Mouse (Mus musculus) neural tube, embryonic 11.5 days (tissue): ENCODE data around the gene Scamp1. TPM values are rescaled to one million over a fixed set of nuclear protein-coding genes. Genes with fewer than 3 reads are reported as not detected.

Experiments used
- ATAC-seq: fragments of 200-750 bp; cut with Nextera tagmentation; 2 replicates; pipeline ENCODE4 v1.8.0; 2017; ENCODE audit warnings: moderate number of reproducible peaks, mild to moderate bottlenecking, moderate TSS enrichment, moderate library complexity; ENCODE audit not compliant: insufficient read depth, low FRiP score, low TSS enrichment
- DNase-seq: peaks from one replicate; pipeline ENCODE4 v3.0.0-alpha.2; 2015; ENCODE audit warnings: low spot score
- H3K27ac ChIP-seq: fragments of 300-500 bp; sonication (generic); 2 replicates; pipeline ENCODE4 v1.5.1; 2014; ENCODE audit warnings: low read depth, mild to moderate bottlenecking, low read length
- H3K27me3 ChIP-seq: fragments of 300-500 bp; sonication (generic); 2 replicates; pipeline ENCODE4 v1.6.1; 2014; ENCODE audit warnings: mild to moderate bottlenecking, low read length, mixed read lengths; ENCODE audit not compliant: control insufficient read depth, insufficient read depth
- H3K36me3 ChIP-seq: fragments of 300-500 bp; sonication (generic); 2 replicates; pipeline ENCODE4 v1.6.1; 2014; ENCODE audit warnings: mild to moderate bottlenecking, low read length, moderate library complexity, mixed read lengths; ENCODE audit not compliant: control insufficient read depth, insufficient read depth
- H3K4me1 ChIP-seq: fragments of 300-500 bp; sonication (generic); 2 replicates; pipeline ENCODE4 v1.6.1; 2014; ENCODE audit warnings: low read length, mixed read lengths; ENCODE audit not compliant: control insufficient read depth, insufficient read depth
- H3K4me2 ChIP-seq: fragments of 300-500 bp; sonication (generic); 2 replicates; pipeline ENCODE4 v1.6.1; 2014; ENCODE audit warnings: low read depth, mild to moderate bottlenecking, moderate library complexity
- H3K4me3 ChIP-seq: fragments of 300-500 bp; sonication (generic); 2 replicates; pipeline ENCODE4 v1.5.1; 2014; ENCODE audit warnings: low read depth, low read length
- H3K9ac ChIP-seq: fragments of 300-500 bp; sonication (generic); 2 replicates; pipeline ENCODE4 v1.6.1; 2014; ENCODE audit warnings: mild to moderate bottlenecking, low read length
- H3K9me3 ChIP-seq: fragments of 300-500 bp; sonication (generic); 2 replicates; pipeline ENCODE4 v1.6.1; 2016; ENCODE audit warnings: low read length; ENCODE audit not compliant: control insufficient read depth
- WGBS: fragments of 180-500 bp; shearing (Covaris S2); extraction: QIAGEN DNeasy Blood & Tissue Kit; methylation state at CpG from one replicate; pipeline ENCODE4 v1.1.7; 2014; 5-methylcytosine and 5-hydroxymethylcytosine counted together
- polyA plus RNA-seq: library from polyadenylated mRNA; unstranded; fragments of >200 nt; fragmentation: Nextera tagmentation; extraction: Ambion mirVana; gene quantifications from 2 replicates; pipeline ENCODE4 v1.2.1, GENCODE M21; 2014

Gene Scamp1
- polyA plus RNA-seq, 1 experiment from 2014 or later: 46.4 TPM

- DNase-seq (peak; percentile 43), ATAC-seq (peak; percentile 45; the same call in 1 of the 2 replicates)
- H3K4me3 ChIP-seq: peak overlapping the region; percentile 39
- peaks cover 6% of the 10 kb centered on the region; the same call in 1 of the 2 replicates for H3K4me1 ChIP-seq
- H3K9ac ChIP-seq: peak overlapping the region; percentile 35
- H3K9me3 ChIP-seq: no peaks in the 10 kb centered on the region
- 0 out of 2 replicates have a peak, but pooled peaks cover 2% of the 10 kb centered on the region for H3K27me3 ChIP-seq
- H3K4me2 ChIP-seq: peak overlapping the region; percentile 89
- H3K27ac ChIP-seq: no peak overlapping the region
- H3K36me3 ChIP-seq: no peaks in the 10 kb centered on the region
- 5% methylated on average over 55 of the region's 55 CpGs for WGBS
Observed at GRCm38 (mm10) chr13:94173633-94174576, 111.8 kb downstream of the Scamp1 start.

GRCm38 (mm10) chr13:94172533-94173310, 112.9 kb downstream of the Scamp1 start:
- no peak overlapping the region for H3K27ac ChIP-seq
- 0 out of 2 replicates have a peak, but pooled peaks cover 2% of the 10 kb centered on the region for H3K27me3 ChIP-seq
- H3K36me3 ChIP-seq: no peaks in the 10 kb centered on the region
- 69% methylated on average over 15 of the region's 15 CpGs for WGBS
- H3K9me3 ChIP-seq: no peaks in the 10 kb centered on the region
- no peak for ATAC-seq
- DNase-seq: no peak
- no peak overlapping the region for H3K9ac ChIP-seq
- H3K4me2 ChIP-seq: no peak overlapping the region
- no peak overlapping the region for H3K4me3 ChIP-seq
- H3K4me1 ChIP-seq: peaks cover 6% of the 10 kb centered on the region; the same call in 1 of the 2 replicates

DNA sequence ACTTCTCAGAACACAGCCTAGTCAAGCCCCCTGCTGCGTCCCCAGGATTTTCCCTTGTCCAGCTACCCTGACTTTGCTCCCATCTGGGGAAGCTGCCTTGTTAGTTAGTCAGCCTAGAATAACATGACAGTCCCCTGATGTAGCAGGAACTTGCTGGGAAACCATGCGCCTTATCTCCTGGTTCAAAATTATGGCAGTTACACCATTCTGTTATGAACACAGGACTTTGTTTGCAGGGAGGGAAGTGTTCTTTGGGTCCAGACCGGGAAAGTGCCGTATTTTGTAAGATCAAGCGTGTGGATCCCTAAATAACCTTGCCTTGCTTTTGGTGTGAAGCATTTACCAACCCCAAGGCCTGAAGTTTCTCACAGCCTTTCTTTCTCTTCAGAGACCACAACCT, 114.0 kb downstream of the Scamp1 start:
- no peak overlapping the region for H3K9ac ChIP-seq
- no peak overlapping the region for H3K4me2 ChIP-seq
- ATAC-seq (no peak), DNase-seq (no peak)
- no peaks in the 10 kb centered on the region for H3K36me3 ChIP-seq
- WGBS: 32% methylated on average over 5 of the region's 5 CpGs
- 0 out of 2 replicates have a peak, but pooled peaks cover 2% of the 10 kb centered on the region for H3K27me3 ChIP-seq
- H3K4me3 ChIP-seq: no peak overlapping the region
- peaks cover 6% of the 10 kb centered on the region; the same call in 1 of the 2 replicates for H3K4me1 ChIP-seq
- H3K9me3 ChIP-seq: no peaks in the 10 kb centered on the region
- H3K27ac ChIP-seq: no peak overlapping the region

DNA sequence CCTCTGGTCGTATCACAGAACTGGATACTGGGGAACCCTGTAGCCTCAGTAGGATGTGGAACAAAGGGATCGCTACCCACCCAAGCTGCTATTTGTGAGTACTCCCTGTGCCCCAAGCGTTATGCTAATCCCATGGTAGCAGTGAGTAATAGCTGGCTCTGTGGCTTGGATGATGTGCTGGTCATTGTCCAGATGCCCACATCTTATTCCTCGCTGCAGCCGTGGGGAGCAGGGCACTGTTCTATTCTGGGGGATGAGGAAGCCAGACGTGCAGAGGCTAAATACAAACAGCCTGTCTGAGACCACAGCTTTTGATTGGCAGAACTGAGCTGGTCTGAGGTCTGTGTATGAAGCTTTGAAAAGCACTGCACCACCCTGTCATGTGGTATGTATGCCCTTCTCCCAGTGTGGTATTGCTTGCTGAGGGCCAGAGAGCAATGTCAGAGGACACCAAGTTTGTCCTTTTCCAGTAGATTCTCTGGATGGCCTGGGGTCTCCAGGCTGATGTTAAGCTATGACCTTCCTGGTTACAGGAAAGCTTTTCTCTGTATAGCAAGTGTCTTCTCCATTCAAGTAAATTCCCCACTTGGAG, 116.2 kb downstream of the Scamp1 start:
- no peak overlapping the region for H3K9ac ChIP-seq
- no peak overlapping the region for H3K4me3 ChIP-seq
- no peak for ATAC-seq
- H3K4me2 ChIP-seq: no peak overlapping the region
- H3K36me3 ChIP-seq: no peaks in the 10 kb centered on the region
- H3K9me3 ChIP-seq: no peaks in the 10 kb centered on the region
- 69% methylated on average over 6 of the region's 6 CpGs for WGBS
- H3K4me1 ChIP-seq: peaks cover 4% of the 10 kb centered on the region; the same call in 1 of the 2 replicates
- H3K27ac ChIP-seq: no peak overlapping the region
- H3K27me3 ChIP-seq: 0 out of 2 replicates have a peak, but pooled peaks cover 2% of the 10 kb centered on the region
- no peak for DNase-seq

GRCm38 (mm10) chr13:94168319-94168718, 117.3 kb downstream of the Scamp1 start:
- Histone ChIP-seq H3K27ac (no peak overlapping the region), H3K4me1 (no peaks in the 10 kb centered on the region; the same call in 1 of the 2 replicates), H3K9me3 (no peaks in the 10 kb centered on the region), H3K27me3 (0 out of 2 replicates have a peak, but pooled peaks cover 2% of the 10 kb centered on the region), H3K4me3 (no peak overlapping the region), H3K36me3 (no peaks in the 10 kb centered on the region), H3K4me2 (no peak overlapping the region), H3K9ac (no peak overlapping the region)
- DNase-seq (no peak), ATAC-seq (no peak)
- 63% methylated on average over 5 of the region's 5 CpGs for WGBS

- 87% methylated on average over 6 of the region's 6 CpGs for WGBS
- Histone ChIP-seq H3K36me3 (no peaks in the 10 kb centered on the region), H3K27me3 (no peaks in the 10 kb centered on the region), H3K9ac (no peak overlapping the region), H3K9me3 (no peaks in the 10 kb centered on the region), H3K4me3 (no peak overlapping the region), H3K27ac (no peak overlapping the region), H3K4me1 (no peaks in the 10 kb centered on the region), H3K4me2 (no peak overlapping the region)
- DNase-seq: no peak
- ATAC-seq: no peak
Observed at GRCm38 (mm10) chr13:94164501-94164900, 121.2 kb downstream of the Scamp1 start.

GRCm38 (mm10) chr13:94159478-94160220, 126.0 kb downstream of the Scamp1 start:
- no peak overlapping the region for H3K27ac ChIP-seq
- H3K9me3 ChIP-seq: no peaks in the 10 kb centered on the region
- no peak overlapping the region for H3K4me2 ChIP-seq
- no peak overlapping the region for H3K9ac ChIP-seq
- H3K27me3 ChIP-seq: no peaks in the 10 kb centered on the region
- H3K4me1 ChIP-seq: no peaks in the 10 kb centered on the region; the same call in 1 of the 2 replicates
- 86% methylated on average over 7 of the region's 7 CpGs for WGBS
- DNase-seq (no peak), ATAC-seq (no peak)
- H3K4me3 ChIP-seq: no peak overlapping the region
- no peaks in the 10 kb centered on the region for H3K36me3 ChIP-seq
